Mouse (Mus musculus): ENCODE results near the gene Adgrl4. TPM values are rescaled to one million over a fixed set of nuclear protein-coding genes. Genes with fewer than 3 reads are reported as not detected.

The Adgrl4 gene
- polyA plus RNA-seq, 1 experiment: not detected

- Histone ChIP-seq H3K27ac (ENCODE audit: insufficient read depth, low read depth, low read length) (no peak overlapping the region), H3K4me3 (ENCODE audit: insufficient read depth, low read length) (no peak overlapping the region), H3K4me1 (ENCODE audit: control insufficient read depth, insufficient read depth, low read length) (no peaks in the 10 kb centered on the region)
- no peak for TF ChIP-seq CTCF (IDR thresholded peaks at IDR 0.05; ENCODE audit: low read depth, low read length)
- TF ChIP-seq POLR2A (IDR thresholded peaks at IDR 0.05; ENCODE audit: borderline replicate concordance, low read depth, low read length): no peak
Measured at GRCm38 (mm10) chr3:151459430-151460190, 21.9 kb downstream of the Adgrl4 start.

- no peak overlapping the region for H3K27ac ChIP-seq (ENCODE audit: insufficient read depth, low read depth, low read length)
- H3K4me1 ChIP-seq (ENCODE audit: control insufficient read depth, insufficient read depth, low read length): no peaks in the 10 kb centered on the region
- no peak overlapping the region for H3K4me3 ChIP-seq (ENCODE audit: insufficient read depth, low read length)
- no peak for TF ChIP-seq CTCF (IDR thresholded peaks at IDR 0.05; ENCODE audit: low read depth, low read length)
- TF ChIP-seq POLR2A (IDR thresholded peaks at IDR 0.05; ENCODE audit: borderline replicate concordance, low read depth, low read length): no peak
Measured at GRCm38 (mm10) chr3:151465215-151465614, 27.5 kb downstream of the Adgrl4 start.

GRCm38 (mm10) chr3:151488853-151489252, 51.2 kb downstream of the Adgrl4 start:
- TF ChIP-seq CTCF (IDR thresholded peaks at IDR 0.05; ENCODE audit: low read depth, low read length) (no peak), POLR2A (IDR thresholded peaks at IDR 0.05; ENCODE audit: borderline replicate concordance, low read depth, low read length) (no peak)
- Histone ChIP-seq H3K4me1 (ENCODE audit: control insufficient read depth, insufficient read depth, low read length) (no peaks in the 10 kb centered on the region), H3K27ac (ENCODE audit: insufficient read depth, low read depth, low read length) (no peak overlapping the region), H3K4me3 (ENCODE audit: insufficient read depth, low read length) (no peak overlapping the region)

- no peaks in the 10 kb centered on the region for H3K4me1 ChIP-seq (ENCODE audit: control insufficient read depth, insufficient read depth, low read length)
- TF ChIP-seq CTCF (IDR thresholded peaks at IDR 0.05; ENCODE audit: low read depth, low read length) (no peak), POLR2A (IDR thresholded peaks at IDR 0.05; ENCODE audit: borderline replicate concordance, low read depth, low read length) (no peak)
- H3K4me3 ChIP-seq (ENCODE audit: insufficient read depth, low read length): no peak overlapping the region
- H3K27ac ChIP-seq (ENCODE audit: insufficient read depth, low read depth, low read length): no peak overlapping the region
Measured at GRCm38 (mm10) chr3:151505606-151506005, 67.9 kb downstream of the Adgrl4 start.

- Histone ChIP-seq H3K4me3 (ENCODE audit: insufficient read depth, low read length) (no peak overlapping the region), H3K4me1 (ENCODE audit: control insufficient read depth, insufficient read depth, low read length) (no peaks in the 10 kb centered on the region), H3K27ac (ENCODE audit: insufficient read depth, low read depth, low read length) (no peak overlapping the region)
- no peak for TF ChIP-seq POLR2A (IDR thresholded peaks at IDR 0.05; ENCODE audit: borderline replicate concordance, low read depth, low read length)
- no peak for TF ChIP-seq CTCF (IDR thresholded peaks at IDR 0.05; ENCODE audit: low read depth, low read length)
Measured at GRCm38 (mm10) chr3:151511184-151511583, 73.5 kb downstream of the Adgrl4 start.

- H3K4me3 ChIP-seq (ENCODE audit: insufficient read depth, low read length): no peak overlapping the region
- no peaks in the 10 kb centered on the region for H3K4me1 ChIP-seq (ENCODE audit: control insufficient read depth, insufficient read depth, low read length)
- TF ChIP-seq CTCF (IDR thresholded peaks at IDR 0.05; ENCODE audit: low read depth, low read length) (no peak), POLR2A (IDR thresholded peaks at IDR 0.05; ENCODE audit: borderline replicate concordance, low read depth, low read length) (no peak)
- H3K27ac ChIP-seq (ENCODE audit: insufficient read depth, low read depth, low read length): no peak overlapping the region
Measured at GRCm38 (mm10) chr3:151547182-151547581, 109.5 kb downstream of the Adgrl4 start.

GRCm38 (mm10) chr3:151551002-151551401, 113.3 kb downstream of the Adgrl4 start:
- no peak for TF ChIP-seq POLR2A (IDR thresholded peaks at IDR 0.05; ENCODE audit: borderline replicate concordance, low read depth, low read length)
- TF ChIP-seq CTCF (IDR thresholded peaks at IDR 0.05; ENCODE audit: low read depth, low read length): no peak
- Histone ChIP-seq H3K27ac (ENCODE audit: insufficient read depth, low read depth, low read length) (no peak overlapping the region), H3K4me1 (ENCODE audit: control insufficient read depth, insufficient read depth, low read length) (no peaks in the 10 kb centered on the region), H3K4me3 (ENCODE audit: insufficient read depth, low read length) (no peak overlapping the region)

- no peak for TF ChIP-seq POLR2A (IDR thresholded peaks at IDR 0.05; ENCODE audit: borderline replicate concordance, low read depth, low read length)
- TF ChIP-seq CTCF (IDR thresholded peaks at IDR 0.05; ENCODE audit: low read depth, low read length): no peak
- Histone ChIP-seq H3K4me3 (ENCODE audit: insufficient read depth, low read length) (no peak overlapping the region), H3K4me1 (ENCODE audit: control insufficient read depth, insufficient read depth, low read length) (no peaks in the 10 kb centered on the region), H3K27ac (ENCODE audit: insufficient read depth, low read depth, low read length) (no peak overlapping the region)
Measured at GRCm38 (mm10) chr3:151556635-151557034, 118.9 kb downstream of the Adgrl4 start.

- Histone ChIP-seq H3K4me1 (ENCODE audit: control insufficient read depth, insufficient read depth, low read length) (no peaks in the 10 kb centered on the region), H3K27ac (ENCODE audit: insufficient read depth, low read depth, low read length) (no peak overlapping the region), H3K4me3 (ENCODE audit: insufficient read depth, low read length) (no peak overlapping the region)
- TF ChIP-seq POLR2A (IDR thresholded peaks at IDR 0.05; ENCODE audit: borderline replicate concordance, low read depth, low read length): no peak
- TF ChIP-seq CTCF (IDR thresholded peaks at IDR 0.05; ENCODE audit: low read depth, low read length): no peak
Measured at GRCm38 (mm10) chr3:151557125-151557524, 119.4 kb downstream of the Adgrl4 start.

GRCm38 (mm10) chr3:151557607-151558006, 119.9 kb downstream of the Adgrl4 start:
- TF ChIP-seq CTCF (IDR thresholded peaks at IDR 0.05; ENCODE audit: low read depth, low read length): no peak
- no peak for TF ChIP-seq POLR2A (IDR thresholded peaks at IDR 0.05; ENCODE audit: borderline replicate concordance, low read depth, low read length)
- Histone ChIP-seq H3K4me3 (ENCODE audit: insufficient read depth, low read length) (no peak overlapping the region), H3K27ac (ENCODE audit: insufficient read depth, low read depth, low read length) (no peak overlapping the region), H3K4me1 (ENCODE audit: control insufficient read depth, insufficient read depth, low read length) (no peaks in the 10 kb centered on the region)
